Mouse (Mus musculus) forebrain, embryonic 14.5 days (tissue): Measurements from ENCODE around the gene Fabp6. TPM values are rescaled to one million over a fixed set of nuclear protein-coding genes. Genes with fewer than 3 reads are reported as not detected.

Source experiments
- ATAC-seq: fragments of 200-750 bp; cut with Nextera tagmentation; 2 replicates; pipeline ENCODE4 v1.8.0; 2017; ENCODE audit warnings: mild to moderate bottlenecking, moderate library complexity
- DNase-seq: peaks from one replicate; pipeline ENCODE4 v3.0.0-alpha.2; 2015; ENCODE audit warnings: low spot score
- H3K27ac ChIP-seq: fragments of 300-500 bp; sonication (generic); 2 replicates; pipeline ENCODE4 v1.5.1; 2014; ENCODE audit warnings: low read depth, mild to moderate bottlenecking, control low read depth, low read length, moderate library complexity
- H3K27me3 ChIP-seq: fragments of 300-500 bp; sonication (generic); replicated peaks from 2 replicates; pipeline ENCODE4 v1.6.1; 2014; ENCODE audit warnings: low read length, control low read depth, mixed read lengths; ENCODE audit not compliant: control insufficient read depth, insufficient read depth
- H3K36me3 ChIP-seq: fragments of 300-500 bp; sonication (generic); 2 replicates; pipeline ENCODE4 v1.6.1; 2014; ENCODE audit warnings: low read length, control low read depth; ENCODE audit not compliant: control insufficient read depth, insufficient read depth
- H3K4me1 ChIP-seq: fragments of 300-500 bp; sonication (generic); 2 replicates; pipeline ENCODE4 v1.6.1; 2014; ENCODE audit warnings: antibody characterized with exemption, low read length, control low read depth; ENCODE audit not compliant: control insufficient read depth, insufficient read depth
- H3K4me2 ChIP-seq: fragments of 300-500 bp; sonication (generic); 2 replicates; pipeline ENCODE4 v1.6.1; 2014; ENCODE audit warnings: mild to moderate bottlenecking, control low read depth, low read length
- H3K4me3 ChIP-seq: fragments of 300-500 bp; sonication (generic); 2 replicates; pipeline ENCODE4 v1.5.1; 2014; ENCODE audit warnings: low read depth, low read length, control low read depth
- H3K9ac ChIP-seq: fragments of 300-500 bp; sonication (generic); 2 replicates; pipeline ENCODE4 v1.6.1; 2014; ENCODE audit warnings: mild to moderate bottlenecking, low read length, control low read depth, moderate library complexity
- H3K9me3 ChIP-seq: fragments of 300-500 bp; sonication (generic); replicated peaks from 2 replicates; pipeline ENCODE4 v1.6.1; 2016; ENCODE audit warnings: low read length, control low read depth, mixed read lengths; ENCODE audit not compliant: control insufficient read depth
- WGBS: fragments of 180-500 bp; shearing (Covaris S2); extraction: QIAGEN DNeasy Blood & Tissue Kit; methylation state at CpG from one replicate; pipeline ENCODE4 v1.1.7; 2014; 5-methylcytosine and 5-hydroxymethylcytosine counted together
- polyA plus RNA-seq: library from polyadenylated mRNA; unstranded; fragments of >200 nt; fragmentation: Nextera tagmentation; extraction: Ambion mirVana; gene quantifications from 2 replicates; pipeline ENCODE4 v1.2.1, GENCODE M21; 2014

Fabp6 gene
- polyA plus RNA-seq, 1 experiment from 2014 or later: not detected

GRCm38 (mm10) chr11:43610006-43610661, 8.8 kb upstream of the Fabp6 start:
- Histone ChIP-seq H3K27ac (no peak overlapping the region), H3K36me3 (no peaks in the 10 kb centered on the region), H3K4me2 (no peak overlapping the region), H3K4me1 (no peaks in the 10 kb centered on the region), H3K9me3 (no peaks in the 10 kb centered on the region), H3K27me3 (no peaks in the 10 kb centered on the region), H3K9ac (no peak overlapping the region), H3K4me3 (no peak overlapping the region)
- ATAC-seq (no peak), DNase-seq (peak; percentile 22)
- 36% methylated on average over 10 of the region's 10 CpGs for WGBS

GRCm38 (mm10) chr11:43608440-43608839, 7.1 kb upstream of the Fabp6 start:
- no peak overlapping the region for H3K4me2 ChIP-seq
- WGBS: 21% methylated on average over 3 of the region's 3 CpGs
- no peak overlapping the region for H3K9ac ChIP-seq
- H3K27me3 ChIP-seq: no peaks in the 10 kb centered on the region
- H3K4me1 ChIP-seq: no peaks in the 10 kb centered on the region
- DNase-seq: peak; percentile 41
- no peaks in the 10 kb centered on the region for H3K36me3 ChIP-seq
- H3K4me3 ChIP-seq: no peak overlapping the region
- H3K9me3 ChIP-seq: no peaks in the 10 kb centered on the region
- H3K27ac ChIP-seq: no peak overlapping the region
- no peak for ATAC-seq

GRCm38 (mm10) chr11:43605859-43606258, 4.5 kb upstream of the Fabp6 start:
- 90% methylated on average over 6 of the region's 6 CpGs for WGBS
- H3K27ac ChIP-seq: no peak overlapping the region
- H3K27me3 ChIP-seq: no peaks in the 10 kb centered on the region
- H3K4me3 ChIP-seq: no peak overlapping the region
- H3K4me1 ChIP-seq: no peaks in the 10 kb centered on the region
- DNase-seq (no peak), ATAC-seq (no peak)
- H3K9me3 ChIP-seq: no peaks in the 10 kb centered on the region
- H3K4me2 ChIP-seq: no peak overlapping the region
- no peak overlapping the region for H3K9ac ChIP-seq
- no peaks in the 10 kb centered on the region for H3K36me3 ChIP-seq

GRCm38 (mm10) chr11:43604891-43605290, 3.6 kb upstream of the Fabp6 start:
- H3K9me3 ChIP-seq: no peaks in the 10 kb centered on the region
- no peak overlapping the region for H3K4me3 ChIP-seq
- H3K4me1 ChIP-seq: no peaks in the 10 kb centered on the region
- no peaks in the 10 kb centered on the region for H3K27me3 ChIP-seq
- H3K9ac ChIP-seq: no peak overlapping the region
- no peak overlapping the region for H3K4me2 ChIP-seq
- ATAC-seq: no peak
- no peaks in the 10 kb centered on the region for H3K36me3 ChIP-seq
- no peak overlapping the region for H3K27ac ChIP-seq
- 95% methylated on average over 6 of the region's 6 CpGs for WGBS
- DNase-seq: no peak

- Histone ChIP-seq H3K36me3 (no peaks in the 10 kb centered on the region), H3K9ac (no peak overlapping the region), H3K4me2 (no peak overlapping the region), H3K9me3 (no peaks in the 10 kb centered on the region), H3K27me3 (no peaks in the 10 kb centered on the region), H3K27ac (no peak overlapping the region), H3K4me1 (no peaks in the 10 kb centered on the region), H3K4me3 (no peak overlapping the region)
- ATAC-seq (no peak), DNase-seq (no peak)
- 98% methylated on average over 2 of the region's 2 CpGs for WGBS
Measured at GRCm38 (mm10) chr11:43604207-43604606, 2.9 kb upstream of the Fabp6 start.

- Histone ChIP-seq H3K27me3 (no peaks in the 10 kb centered on the region), H3K9me3 (no peaks in the 10 kb centered on the region), H3K36me3 (peaks cover 13% of the 10 kb centered on the region), H3K27ac (no peak overlapping the region), H3K4me1 (no peaks in the 10 kb centered on the region), H3K4me3 (no peak overlapping the region), H3K9ac (no peak overlapping the region), H3K4me2 (no peak overlapping the region)
- WGBS: 77% methylated on average over 6 of the region's 6 CpGs
- no peak for ATAC-seq
- no peak for DNase-seq
Measured at GRCm38 (mm10) chr11:43589530-43590072, 11.7 kb downstream of the Fabp6 start.

- Histone ChIP-seq H3K36me3 (peaks cover 29% of the 10 kb centered on the region), H3K9me3 (no peaks in the 10 kb centered on the region), H3K4me1 (no peaks in the 10 kb centered on the region), H3K4me3 (no peak within 1 kb of the TSS), H3K4me2 (no peak within 1 kb of the TSS), H3K27me3 (no peaks in the 10 kb centered on the region), H3K9ac (no peak within 1 kb of the TSS), H3K27ac (no peak within 1 kb of the TSS)
- peak; percentile 81 for DNase-seq
- 71% methylated on average over 7 of the region's 7 CpGs for WGBS
- ATAC-seq: peak; percentile 61
Measured at GRCm38 (mm10) chr11:43586324-43587090, 14.8 kb downstream of the Fabp6 start, which contains the start of gene 4933415A04Rik. Gene 4933415A04Rik, plus strand, starts transcription at chr11:43587040.

- H3K9ac ChIP-seq: no peak overlapping the region
- no peaks in the 10 kb centered on the region for H3K4me1 ChIP-seq
- H3K4me2 ChIP-seq: no peak overlapping the region
- peaks cover 29% of the 10 kb centered on the region for H3K36me3 ChIP-seq
- 91% methylated on average over 22 of the region's 22 CpGs for WGBS
- no peak overlapping the region; the same call in 1 of the 2 replicates for H3K27ac ChIP-seq
- no peak overlapping the region for H3K4me3 ChIP-seq
- no peaks in the 10 kb centered on the region for H3K9me3 ChIP-seq
- DNase-seq (no peak), ATAC-seq (no peak)
- no peaks in the 10 kb centered on the region for H3K27me3 ChIP-seq
Measured at GRCm38 (mm10) chr11:43585211-43586005, 15.9 kb downstream of the Fabp6 start.
